Mouse (Mus musculus): ENCODE measurements around the gene Lef1. TPM values are rescaled to one million over a fixed set of nuclear protein-coding genes. Genes with fewer than 3 reads are reported as not detected.

Gene Lef1
- polyA plus RNA-seq, 1 experiment from 2014 or later, result 25.9 TPM

DNA sequence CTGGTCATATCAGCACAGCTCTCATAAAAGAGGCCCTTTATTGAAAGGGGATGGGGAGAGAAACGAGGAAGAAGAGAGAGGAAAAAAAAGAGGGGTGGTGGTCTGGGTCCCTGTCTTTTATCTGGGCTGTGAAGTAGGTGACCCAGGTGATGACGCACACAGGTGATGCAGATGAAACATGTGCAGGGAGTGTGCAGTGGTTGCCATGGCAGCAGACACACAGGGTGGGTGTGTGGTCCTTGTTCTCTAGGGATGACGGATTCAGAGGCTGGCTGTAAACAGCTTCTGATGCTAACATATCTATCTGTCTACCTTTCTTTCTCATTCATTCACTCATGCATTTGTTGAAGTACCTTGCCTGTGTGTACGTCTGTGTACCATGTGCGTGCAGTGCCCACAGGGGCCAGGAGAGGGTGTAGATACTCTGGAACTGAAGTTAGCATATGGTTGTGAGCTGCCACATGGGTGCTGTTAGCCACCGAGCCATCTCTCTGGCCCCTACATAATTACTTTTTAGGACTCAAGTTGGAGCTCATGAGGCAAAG lies 59.9 kb downstream of the Lef1 start:
- DNase-seq (ENCODE audit: low spot score) (no peak), ATAC-seq (ENCODE audit: low read depth) (no peak)
- 89% methylated on average over 6 of the region's 6 CpGs for WGBS
- H3K4me3 ChIP-seq (ENCODE audit: low read depth, low read length), result no peak overlapping the region
- no peaks in the 10 kb centered on the region for H3K4me1 ChIP-seq (ENCODE audit: control insufficient read depth, insufficient read depth, low read length)
- H3K9me3 ChIP-seq (ENCODE audit: control insufficient read depth, low read length), result no peaks in the 10 kb centered on the region
- H3K27me3 ChIP-seq (replicated peaks; ENCODE audit: control insufficient read depth, insufficient read depth, low read length), result no peaks in the 10 kb centered on the region
- H3K36me3 ChIP-seq (ENCODE audit: control insufficient read depth, insufficient read depth, low read length), result no peaks in the 10 kb centered on the region; the same call in 1 of the 2 replicates
- no peak overlapping the region for H3K27ac ChIP-seq (replicated peaks; ENCODE audit: low read depth, low read length)
- no peak overlapping the region for H3K4me2 ChIP-seq (ENCODE audit: low read depth, low read length)
- no peak overlapping the region for H3K9ac ChIP-seq (ENCODE audit: low read depth, low read length)

- no peaks in the 10 kb centered on the region for H3K9me3 ChIP-seq (ENCODE audit: control insufficient read depth, low read length)
- no peaks in the 10 kb centered on the region for H3K4me1 ChIP-seq (ENCODE audit: control insufficient read depth, insufficient read depth, low read length)
- H3K27me3 ChIP-seq (replicated peaks; ENCODE audit: control insufficient read depth, insufficient read depth, low read length), result no peaks in the 10 kb centered on the region
- DNase-seq (ENCODE audit: low spot score), result no peak
- H3K4me3 ChIP-seq (ENCODE audit: low read depth, low read length), result no peak overlapping the region
- H3K4me2 ChIP-seq (ENCODE audit: low read depth, low read length), result no peak overlapping the region
- no peak overlapping the region for H3K27ac ChIP-seq (replicated peaks; ENCODE audit: low read depth, low read length)
- WGBS, result 52% methylated on average over 11 of the region's 11 CpGs
- no peaks in the 10 kb centered on the region; the same call in 1 of the 2 replicates for H3K36me3 ChIP-seq (ENCODE audit: control insufficient read depth, insufficient read depth, low read length)
- ATAC-seq (ENCODE audit: low read depth), result peak; percentile 18; the same call in 1 of the 2 replicates
- H3K9ac ChIP-seq (ENCODE audit: low read depth, low read length), result no peak overlapping the region
Measured at GRCm38 (mm10) chr3:131171292-131171960, 61.2 kb downstream of the Lef1 start.

- no peak for DNase-seq (ENCODE audit: low spot score)
- no peak overlapping the region for H3K27ac ChIP-seq (replicated peaks; ENCODE audit: low read depth, low read length)
- H3K4me1 ChIP-seq (ENCODE audit: control insufficient read depth, insufficient read depth, low read length), result no peaks in the 10 kb centered on the region
- H3K4me2 ChIP-seq (ENCODE audit: low read depth, low read length), result no peak overlapping the region
- H3K4me3 ChIP-seq (ENCODE audit: low read depth, low read length), result no peak overlapping the region
- no peak for ATAC-seq (ENCODE audit: low read depth)
- H3K9me3 ChIP-seq (ENCODE audit: control insufficient read depth, low read length), result no peaks in the 10 kb centered on the region
- WGBS, result 82% methylated on average over 4 of the region's 4 CpGs
- no peaks in the 10 kb centered on the region for H3K36me3 ChIP-seq (ENCODE audit: control insufficient read depth, insufficient read depth, low read length)
- no peaks in the 10 kb centered on the region for H3K27me3 ChIP-seq (replicated peaks; ENCODE audit: control insufficient read depth, insufficient read depth, low read length)
- no peak overlapping the region for H3K9ac ChIP-seq (ENCODE audit: low read depth, low read length)
Measured at GRCm38 (mm10) chr3:131172293-131172692, 62.0 kb downstream of the Lef1 start.

- H3K4me2 ChIP-seq (ENCODE audit: low read depth, low read length), result no peak overlapping the region
- ATAC-seq (ENCODE audit: low read depth), result no peak
- DNase-seq (ENCODE audit: low spot score), result peak; percentile 47
- peaks cover 10% of the 10 kb centered on the region; the same call in 1 of the 2 replicates for H3K4me1 ChIP-seq (ENCODE audit: control insufficient read depth, insufficient read depth, low read length)
- no peaks in the 10 kb centered on the region for H3K27me3 ChIP-seq (replicated peaks; ENCODE audit: control insufficient read depth, insufficient read depth, low read length)
- no peak overlapping the region for H3K27ac ChIP-seq (replicated peaks; ENCODE audit: low read depth, low read length)
- no peaks in the 10 kb centered on the region for H3K36me3 ChIP-seq (ENCODE audit: control insufficient read depth, insufficient read depth, low read length)
- no peak overlapping the region for H3K9ac ChIP-seq (ENCODE audit: low read depth, low read length)
- H3K4me3 ChIP-seq (ENCODE audit: low read depth, low read length), result no peak overlapping the region
- 70% methylated on average over 11 of the region's 11 CpGs for whole genome bisulfite sequencing
- H3K9me3 ChIP-seq (ENCODE audit: control insufficient read depth, low read length), result no peaks in the 10 kb centered on the region
Measured at GRCm38 (mm10) chr3:131181006-131181405, 70.7 kb downstream of the Lef1 start.

GRCm38 (mm10) chr3:131182158-131182557 lies 71.9 kb downstream of the Lef1 start:
- Histone ChIP-seq H3K27me3 (replicated peaks; ENCODE audit: control insufficient read depth, insufficient read depth, low read length) (no peaks in the 10 kb centered on the region), H3K9ac (ENCODE audit: low read depth, low read length) (no peak overlapping the region), H3K27ac (replicated peaks; ENCODE audit: low read depth, low read length) (no peak overlapping the region), H3K4me3 (ENCODE audit: low read depth, low read length) (no peak overlapping the region), H3K9me3 (ENCODE audit: control insufficient read depth, low read length) (no peaks in the 10 kb centered on the region), H3K36me3 (ENCODE audit: control insufficient read depth, insufficient read depth, low read length) (no peaks in the 10 kb centered on the region), H3K4me2 (ENCODE audit: low read depth, low read length) (no peak overlapping the region), H3K4me1 (ENCODE audit: control insufficient read depth, insufficient read depth, low read length) (peaks cover 10% of the 10 kb centered on the region; the same call in 1 of the 2 replicates)
- peak; percentile 27 for DNase-seq (ENCODE audit: low spot score)
- ATAC-seq (ENCODE audit: low read depth), result no peak
- WGBS, result 45% methylated on average over 6 of the region's 6 CpGs

DNA sequence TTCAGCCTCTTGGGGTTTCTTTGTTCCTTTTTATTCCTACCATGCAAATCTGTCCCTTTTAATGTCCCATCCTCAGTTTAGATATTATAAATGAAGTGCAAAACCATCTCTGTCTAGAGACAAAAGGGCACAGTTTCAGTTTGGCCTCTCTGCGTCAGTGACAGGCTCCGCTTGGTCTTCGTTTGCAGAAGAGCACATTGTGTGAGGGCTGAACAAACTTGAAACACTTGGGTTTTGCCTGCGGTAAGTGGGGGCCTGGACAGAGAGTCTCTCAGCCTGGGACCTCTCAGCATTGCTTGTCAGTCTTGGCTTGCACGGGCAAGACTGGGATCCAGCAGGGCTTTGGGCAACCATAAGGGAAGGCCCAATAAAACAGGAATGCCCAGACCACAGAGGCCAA lies 75.9 kb downstream of the Lef1 start:
- Histone ChIP-seq H3K27me3 (replicated peaks; ENCODE audit: control insufficient read depth, insufficient read depth, low read length) (no peaks in the 10 kb centered on the region), H3K9me3 (ENCODE audit: control insufficient read depth, low read length) (no peaks in the 10 kb centered on the region), H3K27ac (replicated peaks; ENCODE audit: low read depth, low read length) (no peak overlapping the region), H3K36me3 (ENCODE audit: control insufficient read depth, insufficient read depth, low read length) (no peaks in the 10 kb centered on the region), H3K4me3 (ENCODE audit: low read depth, low read length) (no peak overlapping the region), H3K9ac (ENCODE audit: low read depth, low read length) (no peak overlapping the region), H3K4me1 (ENCODE audit: control insufficient read depth, insufficient read depth, low read length) (peaks cover 7% of the 10 kb centered on the region; the same call in 1 of the 2 replicates), H3K4me2 (ENCODE audit: low read depth, low read length) (no peak overlapping the region)
- WGBS, result 55% methylated on average over 5 of the region's 5 CpGs
- no peak for ATAC-seq (ENCODE audit: low read depth)
- no peak for DNase-seq (ENCODE audit: low spot score)

DNA sequence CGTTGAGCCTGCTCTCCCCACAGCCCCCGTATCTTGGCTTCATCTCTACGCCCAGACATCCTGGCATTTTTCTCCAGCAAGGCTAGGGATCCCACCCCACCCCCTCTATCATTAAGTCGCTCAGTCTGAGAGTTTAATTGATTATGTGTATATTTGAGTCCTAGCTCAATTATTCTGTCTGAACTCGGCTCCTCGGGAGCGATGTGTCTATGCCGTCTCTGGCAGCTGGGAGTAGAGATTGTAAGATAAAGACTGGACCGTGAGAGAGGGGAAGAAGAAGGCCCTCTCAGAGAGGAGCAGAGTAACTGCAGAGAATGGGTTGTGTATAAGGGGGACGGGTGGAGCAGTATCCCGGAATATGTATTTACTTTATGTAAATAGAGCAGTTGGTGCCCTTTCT lies 80.0 kb downstream of the Lef1 start:
- Histone ChIP-seq H3K4me1 (ENCODE audit: control insufficient read depth, insufficient read depth, low read length) (peaks cover 6% of the 10 kb centered on the region; the same call in 1 of the 2 replicates), H3K4me3 (ENCODE audit: low read depth, low read length) (no peak overlapping the region), H3K27me3 (replicated peaks; ENCODE audit: control insufficient read depth, insufficient read depth, low read length) (no peaks in the 10 kb centered on the region), H3K4me2 (ENCODE audit: low read depth, low read length) (no peak overlapping the region), H3K9ac (ENCODE audit: low read depth, low read length) (no peak overlapping the region), H3K27ac (replicated peaks; ENCODE audit: low read depth, low read length) (no peak overlapping the region), H3K36me3 (ENCODE audit: control insufficient read depth, insufficient read depth, low read length) (0 out of 2 replicates have a peak, but pooled peaks cover 5% of the 10 kb centered on the region), H3K9me3 (ENCODE audit: control insufficient read depth, low read length) (no peaks in the 10 kb centered on the region)
- no peak for DNase-seq (ENCODE audit: low spot score)
- no peak for ATAC-seq (ENCODE audit: low read depth)
- WGBS, result 53% methylated on average over 11 of the region's 11 CpGs

GRCm38 (mm10) chr3:131190671-131191367 lies 80.5 kb downstream of the Lef1 start:
- ATAC-seq (ENCODE audit: low read depth) (no peak), DNase-seq (ENCODE audit: low spot score) (no peak)
- H3K9me3 ChIP-seq (ENCODE audit: control insufficient read depth, low read length), result no peaks in the 10 kb centered on the region
- H3K4me2 ChIP-seq (ENCODE audit: low read depth, low read length), result no peak overlapping the region
- no peak overlapping the region for H3K27ac ChIP-seq (replicated peaks; ENCODE audit: low read depth, low read length)
- no peak overlapping the region for H3K9ac ChIP-seq (ENCODE audit: low read depth, low read length)
- H3K36me3 ChIP-seq (ENCODE audit: control insufficient read depth, insufficient read depth, low read length), result 0 out of 2 replicates have a peak, but pooled peaks cover 5% of the 10 kb centered on the region
- H3K27me3 ChIP-seq (replicated peaks; ENCODE audit: control insufficient read depth, insufficient read depth, low read length), result no peaks in the 10 kb centered on the region
- H3K4me1 ChIP-seq (ENCODE audit: control insufficient read depth, insufficient read depth, low read length), result peaks cover 6% of the 10 kb centered on the region; the same call in 1 of the 2 replicates
- 81% methylated on average over 18 of the region's 19 CpGs for WGBS
- H3K4me3 ChIP-seq (ENCODE audit: low read depth, low read length), result no peak overlapping the region

Measured in embryonic facial prominence, embryonic 14.5 days (tissue).